Mouse (Mus musculus): ENCODE measurements at regions not wholly inside any gene's neighbourhood (a gene's known extent, or its start where the extent isn't known, plus 50 kb on each side); places are given as distances from the start of the nearest gene placed in this dataset.
A peak's percentile ranks its signal among the peaks of the same experiment; 100 is the strongest.

- no peak for ATAC-seq (ENCODE audit: insufficient number of reproducible peaks, insufficient read depth, low FRiP score, low TSS enrichment, low read depth)
These were observed 983.5 kb downstream of the Slc4a3 start for GRCm38 (mm10) chr1:76529531-76529930.

GRCm38 (mm10) chr1:76530342-76530741, 984.3 kb downstream of the Slc4a3 start:
- no peak overlapping the region for H3K4me3 ChIP-seq (replicated peaks)
- no peaks in the 10 kb centered on the region for H3K36me3 ChIP-seq
- WGBS: 27% methylated on average over 6 of the region's 6 CpGs
- H3K27me3 ChIP-seq: no peaks in the 10 kb centered on the region
- H3K4me1 ChIP-seq (replicated peaks): peaks cover 32% of the 10 kb centered on the region
- no peak overlapping the region for H3K9ac ChIP-seq (replicated peaks)
- H3K9me3 ChIP-seq: no peaks in the 10 kb centered on the region; the same call in 1 of the 2 replicates
- ATAC-seq (ENCODE audit: insufficient number of reproducible peaks, insufficient read depth, low FRiP score, low TSS enrichment, low read depth): peak; percentile 73
- no peak overlapping the region for H3K4me2 ChIP-seq
- H3K27ac ChIP-seq: peak overlapping the region; percentile 82

More at GRCm38 (mm10) chr1:76529531-76529930, 983.5 kb downstream of the Slc4a3 start:
- Histone ChIP-seq H3K4me3 (replicated peaks) (no peak overlapping the region), H3K9me3 (no peaks in the 10 kb centered on the region; the same call in 1 of the 2 replicates), H3K4me2 (no peak overlapping the region; the same call in 1 of the 2 replicates), H3K4me1 (replicated peaks) (peaks cover 29% of the 10 kb centered on the region), H3K27ac (peak overlapping the region; percentile 62; the same call in 1 of the 2 replicates), H3K36me3 (no peaks in the 10 kb centered on the region), H3K27me3 (no peaks in the 10 kb centered on the region), H3K9ac (replicated peaks) (no peak overlapping the region)
- WGBS: 26% methylated on average over 9 of the region's 9 CpGs

GRCm38 (mm10) chr1:76535522-76535956, 979.3 kb downstream of the Epha4 start:
- 51% methylated on average over 4 of the region's 4 CpGs for WGBS
- no peaks in the 10 kb centered on the region for H3K9me3 ChIP-seq
- no peak overlapping the region for H3K4me3 ChIP-seq (replicated peaks)
- H3K4me1 ChIP-seq (replicated peaks): peaks cover 19% of the 10 kb centered on the region
- H3K4me2 ChIP-seq: no peak overlapping the region
- H3K27me3 ChIP-seq: no peaks in the 10 kb centered on the region
- H3K9ac ChIP-seq (replicated peaks): no peak overlapping the region
- no peak for ATAC-seq (ENCODE audit: insufficient number of reproducible peaks, insufficient read depth, low FRiP score, low TSS enrichment, low read depth)
- no peaks in the 10 kb centered on the region for H3K36me3 ChIP-seq
- H3K27ac ChIP-seq: no peak overlapping the region

GRCm38 (mm10) chr1:76540529-76540928, 974.4 kb downstream of the Epha4 start:
- Histone ChIP-seq H3K9ac (replicated peaks) (no peak overlapping the region), H3K4me3 (replicated peaks) (no peak overlapping the region), H3K27ac (no peak overlapping the region), H3K4me2 (no peak overlapping the region), H3K4me1 (replicated peaks) (peaks cover 2% of the 10 kb centered on the region; the same call in 1 of the 2 replicates), H3K9me3 (no peaks in the 10 kb centered on the region), H3K36me3 (no peaks in the 10 kb centered on the region), H3K27me3 (no peaks in the 10 kb centered on the region)
- ATAC-seq (ENCODE audit: insufficient number of reproducible peaks, insufficient read depth, low FRiP score, low TSS enrichment, low read depth): no peak
- WGBS: 76% methylated on average over 3 of the region's 3 CpGs

GRCm38 (mm10) chr1:76550876-76551275, 964.0 kb downstream of the Epha4 start:
- H3K36me3 ChIP-seq: no peaks in the 10 kb centered on the region
- 70% methylated on average over 5 of the region's 5 CpGs for WGBS
- no peak overlapping the region for H3K4me3 ChIP-seq (replicated peaks)
- H3K9ac ChIP-seq (replicated peaks): no peak overlapping the region
- no peaks in the 10 kb centered on the region for H3K4me1 ChIP-seq (replicated peaks)
- ATAC-seq (ENCODE audit: insufficient number of reproducible peaks, insufficient read depth, low FRiP score, low TSS enrichment, low read depth): no peak
- no peak overlapping the region for H3K4me2 ChIP-seq
- H3K27me3 ChIP-seq: no peaks in the 10 kb centered on the region
- no peaks in the 10 kb centered on the region for H3K9me3 ChIP-seq
- no peak overlapping the region for H3K27ac ChIP-seq

GRCm38 (mm10) chr1:76559441-76559840, 955.4 kb downstream of the Epha4 start:
- Histone ChIP-seq H3K4me2 (no peak overlapping the region), H3K27ac (no peak overlapping the region), H3K27me3 (no peaks in the 10 kb centered on the region), H3K4me1 (replicated peaks) (no peaks in the 10 kb centered on the region), H3K9me3 (no peaks in the 10 kb centered on the region), H3K9ac (replicated peaks) (no peak overlapping the region), H3K36me3 (no peaks in the 10 kb centered on the region), H3K4me3 (replicated peaks) (no peak overlapping the region)
- WGBS: 88% methylated on average over 7 of the region's 7 CpGs
- no peak for ATAC-seq (ENCODE audit: insufficient number of reproducible peaks, insufficient read depth, low FRiP score, low TSS enrichment, low read depth)

GRCm38 (mm10) chr1:76575487-76575886, 939.4 kb downstream of the Epha4 start:
- Histone ChIP-seq H3K27me3 (no peaks in the 10 kb centered on the region), H3K36me3 (no peaks in the 10 kb centered on the region), H3K9ac (replicated peaks) (no peak overlapping the region), H3K4me3 (replicated peaks) (no peak overlapping the region), H3K9me3 (no peaks in the 10 kb centered on the region), H3K4me2 (no peak overlapping the region), H3K4me1 (replicated peaks) (peaks cover 8% of the 10 kb centered on the region), H3K27ac (0 out of 2 replicates have a peak overlapping the region, but pooled peaks have one; percentile 8)
- no peak for ATAC-seq (ENCODE audit: insufficient number of reproducible peaks, insufficient read depth, low FRiP score, low TSS enrichment, low read depth)
- WGBS: 44% methylated on average over 5 of the region's 5 CpGs

- WGBS: 96% methylated on average over 2 of the region's 2 CpGs
- no peak for ATAC-seq (ENCODE audit: insufficient number of reproducible peaks, insufficient read depth, low FRiP score, low TSS enrichment, low read depth)
- no peaks in the 10 kb centered on the region for H3K36me3 ChIP-seq
- H3K27ac ChIP-seq: no peak overlapping the region
- no peaks in the 10 kb centered on the region for H3K4me1 ChIP-seq (replicated peaks)
- peaks cover 7% of the 10 kb centered on the region for H3K9me3 ChIP-seq
- H3K27me3 ChIP-seq: no peaks in the 10 kb centered on the region
- H3K4me3 ChIP-seq (replicated peaks): no peak overlapping the region
- no peak overlapping the region for H3K4me2 ChIP-seq
- no peak overlapping the region for H3K9ac ChIP-seq (replicated peaks)
These were observed 929.0 kb downstream of the Epha4 start for GRCm38 (mm10) chr1:76585921-76586320.

GRCm38 (mm10) chr1:76625831-76626230, 889.1 kb downstream of the Epha4 start:
- Histone ChIP-seq H3K9me3 (no peaks in the 10 kb centered on the region), H3K4me2 (no peak overlapping the region), H3K4me3 (replicated peaks) (no peak overlapping the region), H3K27me3 (no peaks in the 10 kb centered on the region), H3K4me1 (replicated peaks) (peaks cover 6% of the 10 kb centered on the region; the same call in 1 of the 2 replicates), H3K36me3 (no peaks in the 10 kb centered on the region), H3K9ac (replicated peaks) (no peak overlapping the region), H3K27ac (no peak overlapping the region)
- 91% methylated on average over 3 of the region's 3 CpGs for WGBS
- ATAC-seq (ENCODE audit: insufficient number of reproducible peaks, insufficient read depth, low FRiP score, low TSS enrichment, low read depth): no peak

GRCm38 (mm10) chr1:76629861-76630260, 885.0 kb downstream of the Epha4 start:
- Histone ChIP-seq H3K4me3 (replicated peaks) (no peak overlapping the region), H3K36me3 (no peaks in the 10 kb centered on the region), H3K4me1 (replicated peaks) (peaks cover 6% of the 10 kb centered on the region; the same call in 1 of the 2 replicates), H3K27ac (no peak overlapping the region), H3K4me2 (no peak overlapping the region), H3K27me3 (no peaks in the 10 kb centered on the region), H3K9me3 (no peaks in the 10 kb centered on the region), H3K9ac (replicated peaks) (no peak overlapping the region)
- ATAC-seq (ENCODE audit: insufficient number of reproducible peaks, insufficient read depth, low FRiP score, low TSS enrichment, low read depth): no peak

GRCm38 (mm10) chr1:76634071-76634470, 880.8 kb downstream of the Epha4 start:
- H3K4me3 ChIP-seq (replicated peaks): no peak overlapping the region
- no peak overlapping the region for H3K27ac ChIP-seq
- no peaks in the 10 kb centered on the region for H3K4me1 ChIP-seq (replicated peaks)
- H3K36me3 ChIP-seq: no peaks in the 10 kb centered on the region
- H3K9me3 ChIP-seq: no peaks in the 10 kb centered on the region
- no peak overlapping the region for H3K4me2 ChIP-seq
- WGBS: 81% methylated on average over 1 of the region's 1 CpGs
- ATAC-seq (ENCODE audit: insufficient number of reproducible peaks, insufficient read depth, low FRiP score, low TSS enrichment, low read depth): no peak
- no peak overlapping the region for H3K9ac ChIP-seq (replicated peaks)
- no peaks in the 10 kb centered on the region for H3K27me3 ChIP-seq

GRCm38 (mm10) chr1:76637268-76638009, 877.4 kb downstream of the Epha4 start:
- no peak overlapping the region for H3K27ac ChIP-seq
- H3K4me1 ChIP-seq (replicated peaks): no peaks in the 10 kb centered on the region
- H3K4me3 ChIP-seq (replicated peaks): no peak overlapping the region
- no peak overlapping the region for H3K4me2 ChIP-seq
- no peaks in the 10 kb centered on the region for H3K36me3 ChIP-seq
- no peak overlapping the region for H3K9ac ChIP-seq (replicated peaks)
- no peaks in the 10 kb centered on the region for H3K27me3 ChIP-seq
- ATAC-seq (ENCODE audit: insufficient number of reproducible peaks, insufficient read depth, low FRiP score, low TSS enrichment, low read depth): no peak
- H3K9me3 ChIP-seq: no peaks in the 10 kb centered on the region
- WGBS: 77% methylated on average over 19 of the region's 19 CpGs
